Mouse (Mus musculus) megakaryocyte, embryonic 14.5 days (primary cell): Measurements from ENCODE around the gene Relb.

Source experiments
- FLI1 ChIP-seq: IDR thresholded peaks from 2 replicates; pipeline ENCODE4 v1.6.1; 2012; ENCODE audit warnings: low read length, inconsistent platforms, mixed read lengths
- GATA1 ChIP-seq: IDR thresholded peaks from 3 replicates; pipeline ENCODE4 v1.6.1; 2012; ENCODE audit warnings: mixed read lengths, low read length, inconsistent platforms, borderline replicate concordance

DNA sequence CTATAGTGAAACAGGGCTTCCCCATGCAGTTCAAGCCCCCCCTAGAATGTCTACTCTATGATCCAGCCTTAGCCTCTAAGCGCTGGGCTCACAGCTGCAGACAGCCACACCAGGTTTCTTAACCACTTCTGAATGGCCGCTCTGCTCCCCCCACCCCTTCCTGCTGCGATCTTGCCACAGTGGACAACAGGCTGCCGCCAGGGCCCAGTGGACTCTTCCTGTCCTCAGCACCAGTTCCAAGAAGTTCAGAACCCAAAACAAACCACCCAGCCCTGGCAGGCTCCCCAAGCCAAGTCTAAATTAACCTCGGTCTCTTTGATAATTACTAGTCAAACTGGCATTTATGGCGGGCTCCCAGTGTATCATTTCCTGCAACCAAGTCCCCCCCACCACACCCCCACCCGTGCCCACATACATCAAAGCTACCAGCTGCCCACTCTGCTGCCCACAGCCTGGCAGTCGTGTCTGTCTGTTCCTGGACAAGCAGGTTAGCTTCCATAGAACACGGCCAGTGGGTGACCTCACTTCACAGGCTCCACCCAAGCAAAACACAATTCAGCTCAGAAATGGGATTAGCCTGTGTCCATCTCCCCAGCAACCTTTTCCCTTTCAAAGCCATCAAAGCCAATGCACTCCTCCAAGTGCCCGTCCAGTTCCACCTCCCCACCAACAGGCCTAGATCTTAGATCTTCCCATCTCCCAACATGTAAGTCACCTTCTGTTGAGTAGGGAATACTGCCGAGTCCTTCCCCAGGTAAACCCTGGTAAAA lies 68.6 kb downstream of the Relb start:
- TF ChIP-seq GATA1 (no peak), FLI1 (no peak)
